Mouse (Mus musculus): Measurements from ENCODE around the gene Arhgap18.

Gene Arhgap18

GRCm38 (mm10) chr10:26752929-26753567, at the start of gene Arhgap18:
Gene Arhgap18, plus strand, starts transcription at chr10:26753421.
- DNase-seq (ENCODE audit: low spot score) = no peak

GRCm38 (mm10) chr10:26710458-26711011, 42.7 kb upstream of the Arhgap18 start:
- DNase-seq (ENCODE audit: low spot score) = no peak

GRCm38 (mm10) chr10:26711068-26711467, 42.2 kb upstream of the Arhgap18 start:
- DNase-seq (ENCODE audit: low spot score) = peak; percentile 24

GRCm38 (mm10) chr10:26713986-26714385, 39.2 kb upstream of the Arhgap18 start:
- DNase-seq (ENCODE audit: low spot score) = no peak

- DNase-seq (ENCODE audit: low spot score) = no peak
These were observed 28.5 kb upstream of the Arhgap18 start for GRCm38 (mm10) chr10:26724704-26725103.

- no peak for DNase-seq (ENCODE audit: low spot score)
These were observed 28.0 kb upstream of the Arhgap18 start for GRCm38 (mm10) chr10:26725255-26725654.

GRCm38 (mm10) chr10:26750827-26751226, 2.4 kb upstream of the Arhgap18 start:
- no peak for DNase-seq (ENCODE audit: low spot score)

GRCm38 (mm10) chr10:26752064-26752928, 925 bp upstream of the Arhgap18 start:
- peak; percentile 25 for DNase-seq (ENCODE audit: low spot score)

GRCm38 (mm10) chr10:26754006-26754405, 785 bp downstream of the Arhgap18 start:
- no peak for DNase-seq (ENCODE audit: low spot score)

GRCm38 (mm10) chr10:26757231-26757630, 4.0 kb downstream of the Arhgap18 start:
- DNase-seq (ENCODE audit: low spot score) = no peak

- no peak for DNase-seq (ENCODE audit: low spot score)
These were observed 6.2 kb downstream of the Arhgap18 start for GRCm38 (mm10) chr10:26759469-26759868.

- no peak for DNase-seq (ENCODE audit: low spot score)
These were observed 7.9 kb downstream of the Arhgap18 start for GRCm38 (mm10) chr10:26761103-26761502.

GRCm38 (mm10) chr10:26761991-26762903, 9.0 kb downstream of the Arhgap18 start:
- no peak for DNase-seq (ENCODE audit: low spot score)

GRCm38 (mm10) chr10:26767196-26767595, 14.0 kb downstream of the Arhgap18 start:
- DNase-seq (ENCODE audit: low spot score) = no peak

- DNase-seq (ENCODE audit: low spot score) = no peak
These were observed 15.7 kb downstream of the Arhgap18 start for GRCm38 (mm10) chr10:26768943-26769342.

- DNase-seq (ENCODE audit: low spot score) = no peak
These were observed 16.8 kb downstream of the Arhgap18 start for GRCm38 (mm10) chr10:26770035-26770434.

GRCm38 (mm10) chr10:26771938-26772623, 18.9 kb downstream of the Arhgap18 start:
- DNase-seq (ENCODE audit: low spot score) = peak; percentile 61

- DNase-seq (ENCODE audit: low spot score) = peak; percentile 58
These were observed 19.7 kb downstream of the Arhgap18 start for GRCm38 (mm10) chr10:26772624-26773540.

GRCm38 (mm10) chr10:26773541-26773940, 20.3 kb downstream of the Arhgap18 start:
- no peak for DNase-seq (ENCODE audit: low spot score)

GRCm38 (mm10) chr10:26774266-26774665, 21.0 kb downstream of the Arhgap18 start:
- DNase-seq (ENCODE audit: low spot score) = no peak
